In the genomic region with DNA sequence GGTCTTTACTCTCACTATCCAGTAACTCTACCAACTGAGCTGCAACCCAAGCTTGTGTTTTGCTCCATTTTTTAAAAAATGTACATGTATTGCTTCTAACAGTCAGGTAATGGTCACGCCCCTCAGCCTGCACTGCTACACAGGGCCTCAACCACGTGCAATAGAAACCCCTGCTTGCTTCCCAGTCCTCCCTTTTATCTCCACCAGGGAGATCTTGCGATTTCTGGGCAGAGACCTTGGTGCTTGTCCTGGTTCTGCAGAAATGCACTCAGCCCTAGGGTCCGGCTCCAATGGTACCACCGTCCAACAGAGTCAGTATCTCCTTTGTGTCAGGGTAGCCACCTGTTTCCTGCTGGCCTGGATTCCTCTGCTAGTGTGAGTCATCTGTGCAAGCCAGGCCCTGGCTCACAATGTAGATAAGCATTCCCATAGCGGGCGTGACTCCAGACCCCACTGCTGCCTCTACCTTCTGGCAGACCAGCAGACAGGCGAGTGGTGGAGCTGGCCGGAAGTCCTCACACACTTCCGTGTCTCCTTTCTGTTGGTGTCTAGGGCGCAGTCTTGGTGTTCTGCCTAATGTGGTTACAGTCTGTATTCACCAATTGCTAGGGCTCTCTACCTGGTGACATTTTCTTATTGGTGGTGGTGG, we compare ENCODE assay signal across 9 mouse cellular contexts. TPM values are rescaled to one million over a fixed set of nuclear protein-coding genes. Genes with fewer than 3 reads are reported as not detected.
DNase-seq lines count a peak whose midpoint lies in the region; ATAC-seq and TF ChIP-seq lines count a peak whose summit lies in the region.
"Had no signal": no experiment of that assay in that cellular context is flagged by ENCODE, and none has a peak within 500 bp of the region (broad histone marks: within the 10 kb centered on the region; RNA-seq: fewer than 3 reads in every experiment).

No protein-coding gene starts in this region.

- no peak overlapping the region for H3K9ac ChIP-seq in forebrain, embryonic 16.5 days (replicated peaks; ENCODE audit: low read depth, low read length)

- no peaks in the 10 kb centered on the region for H3K27me3 ChIP-seq in forebrain, embryonic 16.5 days (replicated peaks; ENCODE audit: control insufficient read depth, insufficient read depth, low read length)

- no peaks in the 10 kb centered on the region for H3K36me3 ChIP-seq in forebrain, embryonic 16.5 days (ENCODE audit: control insufficient read depth, insufficient read depth)

- no peak for TF ChIP-seq CTCF in left cerebral cortex, adult 2 months (IDR thresholded peaks at IDR 0.05)

- H3K9me3 ChIP-seq in forebrain, embryonic 16.5 days (ENCODE audit: control insufficient read depth, low read length) = no peaks in the 10 kb centered on the region

- no peak overlapping the region for H3K27ac ChIP-seq in left cerebral cortex, adult 2 months
- no peak overlapping the region for H3K27ac ChIP-seq in forebrain, embryonic 16.5 days (ENCODE audit: low read length)
- H3K27ac ChIP-seq: macrophage had no signal

- H3K4me1 ChIP-seq in forebrain, embryonic 16.5 days (replicated peaks; ENCODE audit: control insufficient read depth, insufficient read depth, low read length) = no peaks in the 10 kb centered on the region

- intact Hi-C loops in left cerebral cortex, adult 2 months (cut with DNase I) = no loop called here

- WGBS in forebrain, embryonic 16.5 days = 75% methylated on average over 11 of the region's 11 CpGs

- DNase-seq in urinary bladder, adult 18-20 months (ENCODE audit: low spot score in 2 of 2) = peak; percentile 46 to 75
- DNase-seq in urinary bladder, adult 2 months (ENCODE audit: low spot score) = no peak
- DNase-seq in cerebellum, postnatal 14 days = peak; percentile 90 to 92
- peak; percentile 76 for DNase-seq in heart, postnatal 4 days
- DNase-seq in left cerebral cortex, adult 2 months (ENCODE audit: extremely low spot score in 1 of 2, low spot score in 2 of 2) = no peak
- no peak for DNase-seq in adipocyte (ENCODE audit: low spot score)

- ATAC-seq in megakaryocyte progenitor cell, adult 5-6 weeks (replicated peaks; ENCODE audit: poor library complexity) = peak; percentile 91
- no peak for ATAC-seq in forebrain, embryonic 16.5 days

- H3K4me3 ChIP-seq in left cerebral cortex, adult 2 months = no peak overlapping the region
- H3K4me3 ChIP-seq in forebrain, embryonic 16.5 days (replicated peaks; ENCODE audit: low read length) = no peak overlapping the region

- H3K4me2 ChIP-seq in forebrain, embryonic 16.5 days (ENCODE audit: low read length) = no peak overlapping the region

RNA-seq across cellular contexts. Expression of gene Mfsd4a, which starts 27.6 kb away (rescaled TPM):
- polyA plus RNA-seq in urinary bladder, adult 2 months (2012; rRNA removed) = 35.2 and 43.2 TPM in 2 replicates
- total RNA-seq in heart, postnatal 4 days (2021) = 1 to 10 TPM; 1.3 to 1.4 TPM
- total RNA-seq in megakaryocyte progenitor cell, adult 5-6 weeks (2015) = 0.52 TPM in 1 of 2 replicates, not detected in the other
- 0.20 and 0.25 TPM in 2 replicates for total RNA-seq in megakaryocyte progenitor cell, adult 5-6 weeks (2017)
- 10 to 100 TPM; 80.0 to 85.2 TPM for total RNA-seq in left cerebral cortex, adult 2 months (2021)
- 10.9 and 11.2 TPM in 2 replicates for polyA plus RNA-seq in forebrain, embryonic 16.5 days (2015; fragmentation: Nextera tagmentation; extraction: Ambion mirVana)

RNA-seq across cellular contexts. Expression of gene Cdk18, which starts 44.0 kb away (rescaled TPM):
- 20.5 and 26.8 TPM in 2 replicates for polyA plus RNA-seq in urinary bladder, adult 2 months (2012; rRNA removed)
- 1 to 10 TPM; 7.2 to 8.5 TPM for total RNA-seq in heart, postnatal 4 days (2021)
- total RNA-seq in megakaryocyte progenitor cell, adult 5-6 weeks (2015) = 1.7 and 2.3 TPM in 2 replicates
- 0.75 and 1.3 TPM in 2 replicates for total RNA-seq in megakaryocyte progenitor cell, adult 5-6 weeks (2017)
- total RNA-seq in left cerebral cortex, adult 2 months (2021) = 10 to 100 TPM; 27.9 to 33.2 TPM
- polyA plus RNA-seq in forebrain, embryonic 16.5 days (2015; fragmentation: Nextera tagmentation; extraction: Ambion mirVana) = 0.48 and 1.9 TPM in 2 replicates

Comparison
In these comparisons a context has a peak if more than half of its experiments do, and no peak if none do; other contexts are left out.
1. DNase-seq: peak in urinary bladder, adult 18-20 months (2 of 2), cerebellum, postnatal 14 days (2 of 2) and heart, postnatal 4 days (single experiment); none in urinary bladder, adult 2 months (single experiment), left cerebral cortex, adult 2 months (0 of 2) and adipocyte (single experiment).
2. RNA of gene Mfsd4a, which starts 27.6 kb away (total RNA-seq): 80.0 to 85.2 TPM in left cerebral cortex, adult 2 months; 1.3 to 1.4 TPM in heart, postnatal 4 days and 0.20 to 0.52 TPM in megakaryocyte progenitor cell, adult 5-6 weeks; every median in the first group is over 10 times any median in the second.